Comparison of ENCODE assay signal across 8 mouse cellular contexts in the genomic region with DNA sequence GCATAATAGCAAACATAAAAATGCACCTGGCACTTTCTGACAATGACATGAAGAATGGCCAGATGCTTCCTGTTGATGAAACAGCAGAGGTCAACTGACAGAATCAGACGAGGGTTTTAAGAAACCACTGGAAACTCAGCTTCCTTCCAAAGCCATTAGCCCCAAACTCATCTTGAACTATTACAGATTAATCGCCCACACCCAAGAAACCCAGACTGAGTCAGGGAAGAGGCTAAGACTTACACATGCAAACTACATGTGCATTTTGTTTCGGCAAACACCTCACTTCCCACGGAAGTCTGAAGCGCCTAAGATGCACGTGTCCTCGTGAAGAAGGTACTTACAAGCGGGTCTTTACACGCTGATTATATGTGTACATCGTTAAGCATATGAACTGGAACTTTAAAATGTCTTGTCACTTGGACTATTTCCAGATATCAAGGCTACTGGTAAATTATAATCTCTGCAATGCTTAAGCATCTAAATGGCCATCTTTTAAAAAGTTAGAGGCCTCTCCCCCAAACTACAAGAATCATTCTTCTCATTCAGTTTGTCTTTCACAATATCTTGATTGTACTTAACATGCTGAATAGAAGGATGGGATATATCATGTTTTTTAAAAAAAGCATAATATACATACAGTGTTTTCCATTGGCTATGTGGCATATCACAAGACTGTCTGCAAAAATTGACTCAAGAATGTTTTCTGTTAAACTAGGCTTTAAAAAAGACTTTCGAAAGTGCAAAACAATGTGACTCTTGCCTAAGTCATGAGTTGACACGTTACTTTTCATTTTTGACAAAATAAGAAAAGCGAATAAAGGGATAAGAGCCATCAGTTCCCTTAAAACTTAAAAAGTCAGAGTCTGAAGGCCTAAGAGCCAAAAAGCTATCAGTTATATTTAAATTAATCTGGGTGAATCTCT. TPM values are rescaled to one million over a fixed set of nuclear protein-coding genes. Genes with fewer than 3 reads are reported as not detected.
DNase-seq lines count a peak whose midpoint lies in the region; ATAC-seq and TF ChIP-seq lines count a peak whose summit lies in the region.

No protein-coding gene starts in this region.

- TF ChIP-seq CTCF in thymus, adult 2 months (IDR thresholded peaks at IDR 0.05; ENCODE audit: borderline replicate concordance, control insufficient read depth, extremely low read depth, insufficient read depth, low read length, poor library complexity): no peak

- TF ChIP-seq POLR2A in thymus, adult 2 months (IDR thresholded peaks at IDR 0.05; ENCODE audit: control insufficient read depth, extremely low read depth, insufficient read depth, low read length, poor library complexity): no peak

- no peaks in the 10 kb centered on the region for H3K27me3 ChIP-seq in heart, embryonic 13.5 days (replicated peaks)
- no peaks in the 10 kb centered on the region for H3K27me3 ChIP-seq in forebrain, embryonic 12.5 days
- no peaks in the 10 kb centered on the region for H3K27me3 ChIP-seq in liver, embryonic 12.5 days (replicated peaks)
- no peaks in the 10 kb centered on the region for H3K27me3 ChIP-seq in thymus, adult 2 months (ENCODE audit: control insufficient read depth, insufficient read depth, low read length)

- peak overlapping the region; percentile 85 for H3K4me2 ChIP-seq in heart, embryonic 13.5 days
- peak overlapping the region; percentile 79 for H3K4me2 ChIP-seq in forebrain, embryonic 12.5 days
- peak overlapping the region; percentile 82 for H3K4me2 ChIP-seq in liver, embryonic 12.5 days

- ATAC-seq in heart, embryonic 13.5 days (ENCODE audit: extremely low read depth, insufficient number of reproducible peaks, low FRiP score, low TSS enrichment): no peak
- ATAC-seq in forebrain, embryonic 12.5 days (ENCODE audit: low FRiP score): no peak
- ATAC-seq in liver, embryonic 12.5 days: no peak

- H3K9me3 ChIP-seq in heart, embryonic 13.5 days: no peaks in the 10 kb centered on the region
- no peaks in the 10 kb centered on the region for H3K9me3 ChIP-seq in forebrain, embryonic 12.5 days
- no peaks in the 10 kb centered on the region for H3K9me3 ChIP-seq in liver, embryonic 12.5 days (replicated peaks)

- H3K27ac ChIP-seq in heart, embryonic 13.5 days (replicated peaks): peak overlapping the region; percentile 100
- H3K27ac ChIP-seq in forebrain, embryonic 12.5 days: no peak overlapping the region; the same call in 1 of the 2 replicates
- peak overlapping the region; percentile 96 for H3K27ac ChIP-seq in liver, embryonic 12.5 days
- peak overlapping the region; percentile 71 for H3K27ac ChIP-seq in thymus, adult 2 months (ENCODE audit: control insufficient read depth, insufficient read depth, low read length)

- peaks cover 8% of the 10 kb centered on the region; the same call in 1 of the 2 replicates for H3K36me3 ChIP-seq in heart, embryonic 13.5 days
- H3K36me3 ChIP-seq in forebrain, embryonic 12.5 days (replicated peaks): peaks cover 7% of the 10 kb centered on the region; the same call in 1 of the 2 replicates
- H3K36me3 ChIP-seq in liver, embryonic 12.5 days: peaks cover 6% of the 10 kb centered on the region
- no peaks in the 10 kb centered on the region for H3K36me3 ChIP-seq in thymus, adult 2 months (ENCODE audit: control insufficient read depth, insufficient read depth, low read length)

- H3K4me3 ChIP-seq in heart, embryonic 13.5 days: peak overlapping the region; percentile 97
- H3K4me3 ChIP-seq in forebrain, embryonic 12.5 days (replicated peaks): peak overlapping the region; percentile 98
- H3K4me3 ChIP-seq in liver, embryonic 12.5 days: peak overlapping the region; percentile 98
- H3K4me3 ChIP-seq in thymus, adult 2 months (ENCODE audit: control insufficient read depth, insufficient read depth, low read length): peak overlapping the region; percentile 17; the same call in 1 of the 2 replicates

- DNase-seq in heart, adult 8-10 months (ENCODE audit: low spot score): no peak
- DNase-seq in CD8-positive naive resting alpha-beta T cell, adult 2 months (ENCODE audit: low read depth in 2 of 2, low spot score in 2 of 2): peak; percentile 18 to 23
- peak; percentile 39 for DNase-seq in thymus, adult 2 months
- DNase-seq in urinary bladder, adult 2 months (ENCODE audit: low spot score): no peak
- DNase-seq in gastrocnemius, postnatal 4 days (ENCODE audit: low spot score in 2 of 2): no peak

- 59% methylated on average over 13 of the region's 13 CpGs for WGBS in heart, embryonic 13.5 days
- 70% methylated on average over 13 of the region's 13 CpGs for WGBS in forebrain, embryonic 12.5 days
- 26% methylated on average over 13 of the region's 13 CpGs for WGBS in liver, embryonic 12.5 days (ENCODE audit: insufficient replicate concordance)
- 3% methylated on average over 13 of the region's 13 CpGs for WGBS in thymus, adult 2 months

- peak overlapping the region; percentile 97 for H3K9ac ChIP-seq in heart, embryonic 13.5 days
- peak overlapping the region; percentile 100 for H3K9ac ChIP-seq in forebrain, embryonic 12.5 days
- peak overlapping the region; percentile 99 for H3K9ac ChIP-seq in liver, embryonic 12.5 days

- H3K4me1 ChIP-seq in heart, embryonic 13.5 days: peaks cover 44% of the 10 kb centered on the region
- H3K4me1 ChIP-seq in forebrain, embryonic 12.5 days: peaks cover 36% of the 10 kb centered on the region
- H3K4me1 ChIP-seq in liver, embryonic 12.5 days: peaks cover 39% of the 10 kb centered on the region
- peaks cover 4% of the 10 kb centered on the region for H3K4me1 ChIP-seq in thymus, adult 2 months (replicated peaks; ENCODE audit: control insufficient read depth, insufficient read depth, low read length)

RNA-seq across cellular contexts. Expression of gene Gabpb1, which starts 2.6 kb away (rescaled TPM):
- polyA plus RNA-seq in heart, embryonic 13.5 days (2015; fragmentation: Nextera tagmentation; extraction: Ambion mirVana): 31.3 and 31.6 TPM in 2 replicates
- 10 to 100 TPM in 3 of 4 experiments, 1 to 10 TPM in 1; 9.6 to 17.7 (median 14.0) TPM for total RNA-seq in heart, adult 8-10 months (2022)
- polyA plus RNA-seq in forebrain, embryonic 12.5 days (2016; fragmentation: Nextera tagmentation; extraction: Ambion mirVana): 75.5 and 85.3 TPM in 2 replicates
- polyA plus RNA-seq in liver, embryonic 12.5 days (2016; fragmentation: Nextera tagmentation; extraction: Ambion mirVana): 35.3 and 36.2 TPM in 2 replicates
- polyA plus RNA-seq in thymus, adult 2 months (2012; rRNA removed): 26.2 and 32.1 TPM in 2 replicates
- polyA plus RNA-seq in urinary bladder, adult 2 months (2012; rRNA removed): 16.4 and 17.1 TPM in 2 replicates
- total RNA-seq in gastrocnemius, postnatal 4 days (2021): 10 to 100 TPM; 19.3 to 19.8 TPM

RNA-seq across cellular contexts. Expression of gene Usp8, which starts 33.5 kb away (rescaled TPM):
- 26.7 and 28.4 TPM in 2 replicates for polyA plus RNA-seq in heart, embryonic 13.5 days (2015; fragmentation: Nextera tagmentation; extraction: Ambion mirVana)
- total RNA-seq in heart, adult 8-10 months (2022): 10 to 100 TPM; 25.9 to 29.4 (median 27.3) TPM
- 39.7 and 41.6 TPM in 2 replicates for polyA plus RNA-seq in forebrain, embryonic 12.5 days (2016; fragmentation: Nextera tagmentation; extraction: Ambion mirVana)
- polyA plus RNA-seq in liver, embryonic 12.5 days (2016; fragmentation: Nextera tagmentation; extraction: Ambion mirVana): 27.7 TPM in 2 replicates
- 15.0 and 16.2 TPM in 2 replicates for polyA plus RNA-seq in thymus, adult 2 months (2012; rRNA removed)
- polyA plus RNA-seq in urinary bladder, adult 2 months (2012; rRNA removed): 38.9 and 40.3 TPM in 2 replicates
- 10 to 100 TPM; 27.6 to 30.6 TPM for total RNA-seq in gastrocnemius, postnatal 4 days (2021)

RNA-seq across cellular contexts. Expression of gene Hdc, which starts 54.5 kb away (rescaled TPM):
- polyA plus RNA-seq in heart, embryonic 13.5 days (2015; fragmentation: Nextera tagmentation; extraction: Ambion mirVana): 3.8 and 4.2 TPM in 2 replicates
- total RNA-seq in heart, adult 8-10 months (2022): 1 to 10 TPM in 2 of 4 experiments, under 1 TPM in 2; 0.46 to 4.2 (median 1.2) TPM
- 0.90 and 0.91 TPM in 2 replicates for polyA plus RNA-seq in forebrain, embryonic 12.5 days (2016; fragmentation: Nextera tagmentation; extraction: Ambion mirVana)
- 6.1 and 6.5 TPM in 2 replicates for polyA plus RNA-seq in liver, embryonic 12.5 days (2016; fragmentation: Nextera tagmentation; extraction: Ambion mirVana)
- polyA plus RNA-seq in thymus, adult 2 months (2012; rRNA removed): 18.1 and 19.1 TPM in 2 replicates
- 0.58 and 0.71 TPM in 2 replicates for polyA plus RNA-seq in urinary bladder, adult 2 months (2012; rRNA removed)
- 1 to 10 TPM; 2.9 to 3.5 TPM for total RNA-seq in gastrocnemius, postnatal 4 days (2021)

Comparison
In these comparisons a context has a peak if more than half of its experiments do, and no peak if none do; other contexts are left out.
1. H3K4me3 ChIP-seq: peak in every context shown above with its lines; median percentile 98 in forebrain, embryonic 12.5 days; 98 in liver, embryonic 12.5 days; 97 in heart, embryonic 13.5 days; 17 in thymus, adult 2 months.
2. DNase-seq: peak in CD8-positive naive resting alpha-beta T cell, adult 2 months (2 of 2) and thymus, adult 2 months (single experiment); none in heart, adult 8-10 months (single experiment), urinary bladder, adult 2 months (single experiment) and gastrocnemius, postnatal 4 days (0 of 2).
3. Peak in every context shown above with its lines, with median percentiles within 50 percentile points of each other: H3K4me2 ChIP-seq and H3K9ac ChIP-seq.